Mouse (Mus musculus): ENCODE data around the gene Slco1a5.

- no peak for TF ChIP-seq CTCF (IDR thresholded peaks at IDR 0.05; ENCODE audit: extremely low read depth, insufficient read length, insufficient replicate concordance, low read depth, low read length)
- TF ChIP-seq POLR2A (IDR thresholded peaks at IDR 0.05; ENCODE audit: low read depth, low read length), result no peak
These were observed 111.0 kb downstream of the Slco1a5 start for GRCm38 (mm10) chr6:142211821-142212220.

All from small intestine, adult 2 months (tissue).